Mouse (Mus musculus) thymus, adult 2 months (tissue): Measurements from ENCODE around the gene 2300009A05Rik.

ENCODE experiments used
- CTCF ChIP-seq: fragments of 200-500 bp; IDR thresholded peaks from 2 replicates; pipeline ENCODE4 v1.5.1; 2012; ENCODE audit warnings: mild to moderate bottlenecking, control low read depth, low read length, moderate library complexity, borderline replicate concordance; ENCODE audit not compliant: control insufficient read depth, poor library complexity, insufficient read depth; ENCODE audit errors: extremely low read depth
- POLR2A ChIP-seq: fragments of 200-500 bp; IDR thresholded peaks from 2 replicates; pipeline ENCODE4 v1.6.1; 2012; ENCODE audit warnings: mild to moderate bottlenecking, low read length, control low read depth, moderate library complexity; ENCODE audit not compliant: control insufficient read depth, poor library complexity, insufficient read depth; ENCODE audit errors: extremely low read depth

DNA sequence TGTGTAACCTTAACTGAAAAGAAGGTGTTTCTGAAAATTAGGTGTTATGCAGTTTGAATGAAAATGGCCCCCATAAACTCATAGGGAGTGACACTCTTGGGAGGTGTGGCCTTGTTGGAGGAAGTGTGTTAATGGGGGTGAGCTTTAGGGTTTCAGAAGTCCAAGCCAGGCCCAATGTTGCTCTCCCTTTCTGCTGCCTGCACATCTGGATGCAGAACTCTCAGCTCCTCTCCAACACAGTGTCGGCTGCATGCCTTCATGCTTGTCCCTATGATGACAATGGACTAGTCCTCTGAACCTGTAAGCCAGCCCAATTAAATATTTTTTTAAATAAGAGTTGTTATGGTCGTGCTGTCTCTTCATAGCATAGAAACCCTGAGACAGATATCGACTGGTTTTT lies 18.7 kb downstream of the 2300009A05Rik start:
- TF ChIP-seq POLR2A: no peak
- TF ChIP-seq CTCF: no peak
